Mouse (Mus musculus) spleen, postnatal 36 days (tissue): ENCODE measurements at regions not wholly inside any gene's neighbourhood (a gene's known extent, or its start where the extent isn't known, plus 50 kb on each side); places are given as distances from the start of the nearest gene placed in this dataset.

Experiments
- DNase-seq, 2 experiments: peaks; one replicate each; pipeline ENCODE4 v3.0.0; 2022; ENCODE audit warnings: low spot score in 2 of 2, mixed read lengths in 1 of 2

DNA sequence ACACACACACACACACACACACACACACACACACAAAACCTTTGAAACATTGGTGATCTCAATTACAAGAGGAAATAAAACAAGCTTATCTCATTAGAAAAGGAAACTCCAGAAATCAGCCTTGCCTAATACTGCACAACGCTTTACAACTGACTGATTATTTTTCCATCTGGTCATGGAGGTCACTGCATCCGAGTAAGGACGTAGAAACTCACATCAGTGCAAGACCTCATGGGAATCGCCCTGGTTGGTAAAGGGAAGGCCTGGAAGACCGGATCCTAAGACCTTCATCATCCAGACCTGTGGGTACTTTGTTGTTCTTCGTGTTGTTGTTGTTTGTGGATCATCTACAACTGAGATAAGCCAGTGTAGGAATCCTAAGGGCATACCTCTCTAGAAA, 77.8 kb upstream of the Sestd1 start:
- DNase-seq, result no peak

DNA sequence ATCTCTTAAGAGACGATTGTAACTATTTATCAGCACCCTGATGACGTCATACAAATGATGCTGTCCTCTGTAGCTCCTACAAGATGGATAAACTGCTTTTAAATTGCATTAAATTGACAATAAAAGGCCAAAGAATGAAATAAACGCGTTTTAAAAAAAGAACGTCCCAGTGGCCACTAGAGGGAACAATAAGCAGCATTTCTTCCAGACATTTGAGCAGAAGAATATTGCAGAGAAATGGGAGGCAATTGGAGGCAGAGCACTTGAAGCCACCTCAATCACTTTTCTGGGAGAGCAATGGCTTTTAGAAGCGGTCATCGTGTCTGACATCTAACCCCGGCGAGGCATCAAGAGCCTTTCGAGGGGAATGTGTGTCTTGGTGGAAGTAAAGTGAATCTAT, 76.4 kb upstream of the Sestd1 start:
- no peak for DNase-seq

DNA sequence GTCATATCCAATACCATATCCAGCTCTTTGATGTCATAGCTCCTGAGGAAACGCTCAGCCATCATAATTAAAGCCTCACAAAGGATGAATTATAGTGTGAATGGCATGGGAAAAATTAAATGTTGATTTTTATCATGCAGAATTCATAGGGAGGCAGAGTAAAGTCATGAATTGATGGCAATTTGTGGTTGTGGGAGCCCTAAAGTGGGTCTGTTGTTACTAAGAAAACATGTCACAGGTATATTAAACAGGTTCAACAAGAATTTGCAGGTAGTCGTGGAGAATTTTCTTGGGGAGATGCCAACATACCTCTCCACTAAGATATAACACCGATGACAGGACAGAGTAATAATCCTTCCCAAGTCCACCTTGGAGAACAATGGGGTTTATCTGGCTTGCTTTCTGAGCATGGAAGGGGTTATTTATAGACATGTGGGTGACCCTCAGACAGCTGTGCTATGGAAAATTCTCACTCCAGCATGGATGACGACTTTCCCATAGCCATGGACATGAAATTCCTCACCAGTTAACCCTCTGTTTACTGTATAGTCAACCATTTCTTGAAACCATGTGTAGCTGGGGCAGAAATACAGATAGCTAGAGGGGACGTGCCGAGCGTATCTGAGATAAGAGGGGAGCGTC, 71.7 kb upstream of the Sestd1 start:
- DNase-seq, result no peak

DNA sequence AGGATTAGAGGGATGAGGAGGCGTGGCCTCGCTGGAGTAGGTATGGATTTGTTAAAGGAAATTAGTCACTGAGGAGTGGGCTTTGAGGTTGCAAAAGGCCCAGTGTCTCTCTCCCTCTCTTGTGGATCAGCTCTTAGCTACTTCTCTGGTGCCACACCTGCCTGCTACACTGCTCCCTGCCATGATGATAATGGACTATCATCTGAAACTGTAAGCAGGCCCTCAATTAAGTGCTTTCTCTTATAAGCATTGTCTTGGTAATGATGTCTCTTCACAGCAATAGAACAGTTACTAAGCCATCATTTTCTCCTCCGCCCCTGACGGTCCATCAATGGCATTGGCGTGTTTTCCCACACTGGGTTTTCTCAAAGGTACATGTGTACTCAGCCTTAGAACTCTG, 66.6 kb upstream of the Sestd1 start:
- no peak for DNase-seq

DNA sequence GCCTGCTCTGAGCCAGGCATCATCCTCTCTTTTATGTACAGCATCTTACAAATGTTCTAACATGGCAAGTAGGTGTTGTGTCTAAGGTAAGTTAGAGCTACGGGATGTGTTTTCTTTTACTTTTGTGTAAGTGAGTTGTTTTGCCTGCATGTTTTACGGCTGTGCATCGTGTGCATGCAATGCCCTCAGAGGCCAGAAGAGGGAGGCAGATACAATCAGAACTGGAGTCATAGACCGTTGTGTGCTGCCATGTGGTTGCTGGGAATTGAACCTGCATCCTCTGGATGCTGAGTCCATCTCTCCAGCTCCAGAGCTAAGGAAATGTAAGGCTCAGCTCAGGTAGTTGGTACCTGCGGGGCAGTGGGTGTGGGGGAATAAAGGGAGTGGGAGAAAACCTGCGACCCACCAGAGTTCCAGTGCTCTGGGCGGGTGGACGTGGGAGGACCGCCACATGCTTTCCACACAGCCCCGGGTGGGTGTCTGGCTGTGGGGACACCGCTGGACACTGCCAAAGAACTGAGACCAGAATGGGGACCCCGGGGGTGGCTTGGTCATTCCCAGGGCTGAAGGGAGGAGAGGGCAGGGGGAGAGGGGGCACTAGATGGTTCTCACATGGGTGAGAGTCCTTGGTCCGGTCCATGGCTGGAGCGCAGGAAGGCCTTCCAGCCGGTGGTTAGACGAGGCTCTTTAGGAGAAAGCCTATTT, 63.5 kb upstream of the Sestd1 start:
- no peak for DNase-seq

DNA sequence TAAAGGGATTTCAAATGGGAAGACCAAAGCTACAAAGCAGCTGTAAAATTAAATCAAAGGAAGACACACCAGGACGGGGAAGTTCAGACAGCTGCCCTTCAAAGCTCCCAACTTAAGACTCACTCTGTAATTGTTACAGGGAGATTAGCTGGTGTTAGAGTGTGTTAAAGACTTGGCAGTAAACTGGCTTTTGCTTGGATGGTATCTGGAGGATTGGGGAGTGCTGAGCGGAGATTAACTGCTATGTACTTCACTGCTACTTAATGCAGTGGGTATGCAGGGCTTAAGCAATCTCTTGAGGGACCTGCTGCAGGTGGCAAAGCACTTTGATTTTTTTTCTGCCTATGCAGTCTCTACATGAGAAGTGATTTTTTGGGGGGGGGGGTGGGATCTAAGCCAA, 62.0 kb upstream of the Sestd1 start:
- no peak for DNase-seq

DNA sequence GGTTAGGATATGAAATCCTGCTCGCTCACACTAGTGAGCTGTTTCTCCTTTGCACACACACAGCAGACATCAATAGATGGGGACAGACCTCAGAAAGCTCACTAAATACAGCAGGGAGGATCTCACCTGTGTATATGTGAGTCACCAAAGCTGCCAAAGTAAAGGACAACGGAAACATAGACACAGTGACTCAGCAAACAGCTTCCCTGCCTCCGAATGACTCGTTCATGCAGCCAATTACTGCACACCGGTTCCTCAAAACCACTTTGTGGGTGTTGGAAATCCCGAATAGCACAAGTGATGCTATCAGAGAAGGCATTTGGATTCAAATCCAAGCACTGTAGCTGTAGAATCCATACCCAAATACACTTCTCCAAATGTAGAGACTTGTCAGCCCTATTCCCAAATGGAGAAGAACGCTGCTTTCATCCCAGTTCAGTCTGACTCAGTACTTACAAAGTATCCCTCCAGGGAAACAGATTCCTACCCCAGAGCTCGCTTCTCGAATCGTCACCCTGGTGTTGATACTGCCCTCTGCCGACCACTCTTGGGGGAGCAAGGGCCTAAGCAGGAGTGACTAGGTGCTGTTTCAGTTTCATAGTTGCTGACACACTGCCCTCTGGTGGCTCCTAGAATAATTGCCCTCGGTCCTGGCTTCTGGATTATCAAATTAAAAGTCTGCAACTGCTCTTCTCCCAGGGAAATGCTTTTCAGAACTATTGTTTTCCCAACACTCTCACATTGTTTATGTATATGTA, 61.4 kb upstream of the Sestd1 start:
- peak; percentile 59 to 68 for DNase-seq

DNA sequence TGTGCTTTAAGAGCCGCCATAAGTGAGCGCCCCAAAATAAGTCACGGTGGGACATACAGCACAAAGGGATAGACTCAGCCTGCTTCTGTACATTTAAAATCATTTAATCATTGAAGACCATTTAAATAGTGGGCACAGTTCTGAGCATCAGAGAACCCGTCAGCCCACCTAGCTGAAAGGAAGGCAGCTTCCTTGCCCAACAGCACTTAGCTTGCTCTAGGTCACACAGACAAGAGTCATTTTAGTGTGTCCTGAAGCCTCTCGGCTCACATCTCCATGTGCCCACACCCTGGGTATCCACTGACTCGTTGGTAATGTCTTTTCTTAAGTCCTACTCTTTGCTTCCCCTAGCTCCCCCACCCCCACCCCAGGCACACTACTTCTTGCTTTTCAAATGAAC, 59.7 kb upstream of the Sestd1 start:
- DNase-seq, result no peak

DNA sequence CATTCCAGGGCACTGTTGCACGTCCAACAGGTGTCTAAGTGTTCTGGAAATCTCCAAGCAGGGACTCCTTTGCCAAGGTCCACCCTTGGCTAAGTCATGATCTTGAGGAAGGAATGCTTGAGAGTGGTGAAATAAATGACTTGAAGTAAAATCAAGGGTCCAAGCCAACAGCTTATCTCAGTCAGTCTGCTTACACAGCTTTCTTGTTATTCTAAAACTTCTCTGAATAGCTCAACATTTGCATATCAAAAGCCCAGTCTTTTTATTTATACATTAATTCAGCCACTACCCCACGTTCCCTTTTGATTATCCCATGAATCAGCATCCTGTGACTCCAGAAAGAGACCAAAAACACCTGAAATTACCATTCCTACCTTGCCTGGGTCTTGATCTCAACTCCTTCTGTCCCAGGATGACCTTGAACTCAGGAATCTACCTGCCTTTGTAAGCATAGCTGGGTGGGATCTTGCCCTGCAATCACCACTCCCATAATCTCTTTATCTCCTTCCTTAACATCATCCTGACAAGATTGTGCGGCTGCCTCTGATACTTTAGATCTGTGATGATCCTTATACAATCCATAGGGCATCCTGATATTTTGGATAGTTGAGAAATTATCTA, 57.5 kb upstream of the Sestd1 start:
- DNase-seq, result no peak

DNA sequence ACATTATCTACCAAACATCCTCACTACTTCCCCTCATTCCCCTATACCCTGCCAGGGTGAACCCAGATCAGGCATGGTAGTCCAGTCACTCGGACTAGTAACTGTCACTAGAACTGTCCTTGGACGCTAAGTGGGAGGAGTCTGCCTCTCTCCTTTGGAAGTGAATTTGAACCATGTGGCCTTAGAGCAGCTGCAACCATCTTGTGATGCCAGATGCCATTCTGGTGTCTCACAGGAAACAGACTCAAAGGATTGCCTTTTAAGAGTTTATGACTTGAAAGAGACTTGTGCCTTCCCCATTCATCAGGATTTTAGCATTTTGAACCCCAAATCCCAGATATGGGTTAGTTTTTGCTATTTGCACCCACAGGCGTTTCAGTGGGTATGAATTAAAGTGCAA, 56.9 kb upstream of the Sestd1 start:
- no peak for DNase-seq

DNA sequence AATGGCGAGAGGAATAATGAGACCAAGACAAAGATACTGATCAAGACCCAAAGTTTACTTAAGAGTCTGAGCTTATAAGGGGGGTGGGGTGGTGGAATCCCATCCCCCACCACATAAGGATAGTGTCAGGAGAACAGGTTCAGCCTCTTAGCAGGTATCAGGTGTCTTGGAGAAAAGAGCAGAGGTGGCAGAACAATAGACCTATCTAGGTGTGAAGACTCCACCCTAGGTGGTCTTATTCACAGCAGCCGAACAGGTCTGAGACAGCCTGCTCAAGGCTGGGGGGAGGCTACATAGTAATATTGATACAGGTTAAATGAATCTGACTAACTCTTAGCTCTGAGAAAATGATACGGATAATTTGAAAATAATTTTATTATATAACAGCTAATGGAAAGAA, 56.4 kb upstream of the Sestd1 start:
- no peak for DNase-seq

DNA sequence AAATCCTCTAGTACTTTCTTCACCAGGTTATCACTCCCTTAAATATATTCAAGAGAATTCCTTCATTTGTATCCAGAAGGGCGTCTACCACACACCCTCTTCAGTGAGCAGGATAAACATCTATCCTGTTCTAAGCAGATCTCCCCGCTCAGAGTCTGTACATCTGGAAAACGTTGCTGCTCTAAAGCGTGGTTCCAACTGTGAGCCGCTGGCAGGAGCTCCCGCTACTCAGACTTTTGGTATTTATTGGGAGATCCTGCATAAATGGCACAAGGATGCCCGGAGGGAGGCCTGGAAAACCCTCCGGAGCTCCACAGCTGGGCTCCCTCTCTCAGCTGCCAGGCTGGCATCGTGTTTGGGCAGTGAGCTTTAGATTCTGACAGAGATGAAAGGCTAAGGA, 54.3 kb upstream of the Sestd1 start:
- DNase-seq, result no peak

DNA sequence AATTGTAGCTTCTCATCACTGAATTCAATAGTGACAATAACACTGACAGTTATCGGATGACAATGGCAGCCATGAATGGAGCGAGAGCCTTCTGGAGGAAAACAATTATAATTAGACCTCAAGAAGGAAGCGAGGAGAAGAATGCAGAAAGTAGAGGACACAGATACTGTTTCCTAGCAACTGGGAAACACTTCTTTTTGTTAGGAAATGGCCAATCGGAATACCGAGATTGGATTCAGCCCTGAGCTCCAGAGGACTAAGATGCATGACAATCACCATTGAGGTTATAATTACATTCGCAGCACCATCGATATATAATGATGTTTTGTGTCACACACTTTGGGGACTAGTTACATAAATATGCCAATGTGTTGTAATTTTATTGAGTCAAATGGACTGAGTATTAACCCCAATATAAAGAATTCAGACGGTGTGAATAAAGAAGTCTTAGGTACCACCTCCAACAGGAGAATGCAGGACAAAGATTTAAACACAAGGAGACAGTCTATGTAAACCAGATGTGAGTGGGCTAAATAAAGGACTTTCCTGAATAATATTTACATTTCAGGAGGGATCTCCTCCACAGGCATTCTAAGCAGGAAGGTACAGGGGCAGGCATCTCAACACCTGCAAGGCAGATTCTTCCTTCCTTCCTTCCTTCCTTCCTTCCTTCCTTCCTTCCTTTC, 53.1 kb upstream of the Sestd1 start:
- no peak for DNase-seq
